Mouse (Mus musculus) intestine, embryonic 15.5 days (tissue): ENCODE results near the gene Ttll10. TPM values are rescaled to one million over a fixed set of nuclear protein-coding genes. Genes with fewer than 3 reads are reported as not detected.

ENCODE experiments used
- ATAC-seq: fragments of 200-750 bp; cut with Nextera tagmentation; 2 replicates; pipeline ENCODE4 v1.8.0; 2017; ENCODE audit warnings: moderate TSS enrichment, moderate library complexity
- H3K27ac ChIP-seq: fragments of 300-500 bp; sonication (generic); 2 replicates; pipeline ENCODE4 v1.5.1; 2015; ENCODE audit warnings: mild to moderate bottlenecking, inconsistent platforms
- H3K27me3 ChIP-seq: fragments of 300-500 bp; sonication (generic); replicated peaks from 2 replicates; pipeline ENCODE4 v1.6.1; 2015; ENCODE audit warnings: inconsistent platforms
- H3K36me3 ChIP-seq: fragments of 300-500 bp; sonication (generic); 2 replicates; pipeline ENCODE4 v1.6.1; 2015; ENCODE audit warnings: inconsistent platforms
- H3K4me1 ChIP-seq: fragments of 300-500 bp; sonication (generic); replicated peaks from 2 replicates; pipeline ENCODE4 v1.6.1; 2015; ENCODE audit warnings: inconsistent platforms
- H3K4me2 ChIP-seq: fragments of 300-500 bp; sonication (generic); replicated peaks from 2 replicates; pipeline ENCODE4 v1.6.1; 2015; ENCODE audit warnings: mild to moderate bottlenecking, inconsistent platforms
- H3K4me3 ChIP-seq: fragments of 300-500 bp; sonication (generic); replicated peaks from 2 replicates; pipeline ENCODE4 v1.5.1; 2015; ENCODE audit warnings: inconsistent platforms
- H3K9ac ChIP-seq: fragments of 300-500 bp; sonication (generic); 2 replicates; pipeline ENCODE4 v1.6.1; 2015; ENCODE audit warnings: inconsistent platforms
- H3K9me3 ChIP-seq: fragments of 300-500 bp; sonication (generic); 2 replicates; pipeline ENCODE4 v1.6.1; 2016; ENCODE audit warnings: inconsistent platforms
- WGBS: fragments of 180-500 bp; shearing (Covaris S2); methylation state at CpG from one replicate; pipeline ENCODE4 v1.1.7; 2015; 5-methylcytosine and 5-hydroxymethylcytosine counted together
- polyA plus RNA-seq: library from polyadenylated mRNA; unstranded; fragments of >200 nt; fragmentation: Nextera tagmentation; extraction: Ambion mirVana; gene quantifications from 2 replicates; pipeline ENCODE4 v1.2.1, GENCODE M21; 2015

Gene Ttll10
- polyA plus RNA-seq, 1 experiment from 2014 or later: 3.1 TPM

DNA sequence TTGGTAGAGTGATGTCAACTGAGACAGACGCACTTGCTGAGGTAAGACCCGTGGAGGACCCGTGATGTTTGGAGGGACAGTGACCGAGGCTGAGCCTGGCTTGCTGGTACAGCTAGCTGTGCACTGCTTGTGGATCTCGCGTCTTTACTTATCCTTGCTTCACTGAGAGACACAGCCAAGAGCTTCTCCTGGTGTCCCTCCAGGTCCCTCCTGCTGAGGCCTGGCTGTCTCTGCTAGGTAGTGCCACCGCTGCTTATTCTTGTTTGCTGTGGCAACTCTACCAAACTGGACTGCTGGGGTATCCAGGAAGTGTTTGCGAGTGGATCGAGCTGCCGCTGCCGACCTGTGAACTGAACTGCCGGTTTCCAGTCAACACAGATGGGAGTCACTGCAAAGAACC, 39.4 kb downstream of the Ttll10 start:
- Histone ChIP-seq H3K9me3 (no peaks in the 10 kb centered on the region), H3K4me1 (no peaks in the 10 kb centered on the region), H3K36me3 (no peaks in the 10 kb centered on the region), H3K4me2 (no peak overlapping the region), H3K9ac (no peak overlapping the region), H3K27ac (no peak overlapping the region), H3K4me3 (no peak overlapping the region), H3K27me3 (no peaks in the 10 kb centered on the region)
- no peak for ATAC-seq
- 88% methylated on average over 12 of the region's 12 CpGs for WGBS

DNA sequence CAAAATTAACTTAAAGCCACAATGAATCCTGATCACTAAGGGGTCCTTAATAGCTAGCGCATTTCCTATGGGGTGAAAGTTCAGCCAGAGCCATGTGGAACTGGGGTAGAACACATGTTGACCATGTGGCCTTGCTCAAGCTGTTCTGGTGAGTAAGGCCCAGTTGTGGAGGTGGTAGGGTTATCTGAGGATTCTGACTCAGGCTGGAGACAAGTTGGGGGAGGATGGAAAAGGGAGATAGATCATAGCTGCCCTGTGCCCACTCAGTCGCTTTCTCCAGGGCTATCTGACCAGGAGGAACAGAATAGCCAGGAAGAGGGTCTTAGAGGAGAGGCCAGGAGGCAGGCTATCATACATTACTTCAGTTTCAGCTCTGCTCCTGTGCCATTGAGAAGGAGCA, 44.8 kb downstream of the Ttll10 start:
- Histone ChIP-seq H3K27ac (no peak overlapping the region), H3K9me3 (no peaks in the 10 kb centered on the region), H3K4me2 (no peak overlapping the region), H3K4me3 (no peak overlapping the region), H3K27me3 (no peaks in the 10 kb centered on the region), H3K36me3 (peaks cover 24% of the 10 kb centered on the region), H3K9ac (no peak overlapping the region), H3K4me1 (no peaks in the 10 kb centered on the region)
- WGBS: 86% methylated on average over 2 of the region's 2 CpGs
- no peak for ATAC-seq

DNA sequence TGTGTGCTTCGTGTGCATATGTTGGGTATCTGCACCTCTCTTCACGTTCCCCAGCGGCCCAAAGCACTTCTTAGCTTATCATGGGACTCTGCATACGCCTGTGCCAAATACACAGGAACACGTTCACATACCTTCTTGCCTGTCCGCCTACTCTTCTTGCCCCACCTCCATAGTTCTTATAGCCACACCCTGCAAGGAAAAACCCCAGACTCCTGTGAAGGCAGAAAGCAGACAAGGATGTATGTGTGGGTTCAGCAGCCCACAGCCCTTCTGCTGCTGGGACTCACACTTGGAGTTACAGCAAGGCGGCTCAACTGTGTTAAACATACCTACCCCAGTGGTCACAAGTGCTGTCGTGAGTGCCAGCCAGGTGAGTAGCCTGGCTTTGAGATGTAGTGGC, 45.6 kb downstream of the Ttll10 start, which contains the start of gene Tnfrsf4:
Gene Tnfrsf4 (plus strand): TSS at position 207 of the 400 bp plus-strand sequence.
- no peaks in the 10 kb centered on the region for H3K4me1 ChIP-seq
- H3K27ac ChIP-seq: no peak within 1 kb of the TSS
- H3K27me3 ChIP-seq: no peaks in the 10 kb centered on the region
- WGBS: 78% methylated on average over 8 of the region's 8 CpGs
- H3K9me3 ChIP-seq: no peaks in the 10 kb centered on the region
- no peak within 1 kb of the TSS for H3K9ac ChIP-seq
- no peak within 1 kb of the TSS for H3K4me2 ChIP-seq
- no peak within 1 kb of the TSS for H3K4me3 ChIP-seq
- H3K36me3 ChIP-seq: peaks cover 32% of the 10 kb centered on the region
- peak; percentile 16; the same call in 1 of the 2 replicates for ATAC-seq

DNA sequence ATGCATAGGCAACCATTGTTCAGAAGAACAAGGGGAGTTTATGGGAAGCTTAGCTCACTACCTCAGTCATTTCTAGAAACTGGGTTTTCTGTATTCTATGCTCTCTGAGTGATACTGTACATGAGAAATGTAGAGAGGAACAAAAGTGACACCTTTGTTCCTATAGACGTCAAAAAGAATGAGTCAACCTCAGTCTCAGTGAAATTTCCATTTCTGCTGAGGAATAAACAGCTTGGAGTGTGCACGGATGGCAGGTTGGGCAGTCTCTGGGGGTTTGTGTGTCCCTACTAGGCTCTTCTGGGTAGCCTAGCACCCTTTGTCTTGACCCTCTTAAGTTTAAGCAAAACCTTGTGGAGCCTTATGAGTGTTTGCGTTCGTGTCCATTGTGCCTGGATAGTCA, 50.8 kb downstream of the Ttll10 start:
- Histone ChIP-seq H3K4me2 (no peak overlapping the region), H3K27ac (no peak overlapping the region), H3K36me3 (peaks cover 57% of the 10 kb centered on the region), H3K9me3 (no peaks in the 10 kb centered on the region), H3K9ac (no peak overlapping the region), H3K4me1 (no peaks in the 10 kb centered on the region), H3K27me3 (no peaks in the 10 kb centered on the region), H3K4me3 (no peak overlapping the region)
- no peak for ATAC-seq
- WGBS: 92% methylated on average over 4 of the region's 4 CpGs

DNA sequence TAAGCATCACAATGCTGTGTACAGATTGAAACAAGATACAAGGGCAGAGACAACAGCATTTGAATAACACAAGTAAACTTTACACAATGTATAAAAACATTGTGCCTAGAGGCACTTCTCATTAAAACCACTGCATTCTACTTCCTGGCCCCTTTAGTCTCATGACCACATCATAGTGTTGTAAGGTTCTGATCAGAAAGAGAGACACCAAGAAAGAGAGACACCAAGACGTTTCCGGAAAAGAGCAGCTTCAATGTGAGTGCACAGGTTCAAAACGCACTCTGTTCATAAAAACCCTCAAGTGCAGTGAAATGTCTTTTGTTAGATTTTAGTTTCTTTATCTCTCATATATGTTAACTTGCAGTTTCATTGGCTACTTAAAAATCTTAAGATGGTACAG, 55.1 kb downstream of the Ttll10 start:
- H3K4me2 ChIP-seq: no peak overlapping the region
- H3K36me3 ChIP-seq: peaks cover 64% of the 10 kb centered on the region
- H3K9me3 ChIP-seq: no peaks in the 10 kb centered on the region
- WGBS: 96% methylated on average over 3 of the region's 3 CpGs
- no peak overlapping the region for H3K9ac ChIP-seq
- H3K27ac ChIP-seq: no peak overlapping the region
- H3K4me1 ChIP-seq: no peaks in the 10 kb centered on the region
- no peak for ATAC-seq
- H3K27me3 ChIP-seq: no peaks in the 10 kb centered on the region
- H3K4me3 ChIP-seq: no peak overlapping the region

DNA sequence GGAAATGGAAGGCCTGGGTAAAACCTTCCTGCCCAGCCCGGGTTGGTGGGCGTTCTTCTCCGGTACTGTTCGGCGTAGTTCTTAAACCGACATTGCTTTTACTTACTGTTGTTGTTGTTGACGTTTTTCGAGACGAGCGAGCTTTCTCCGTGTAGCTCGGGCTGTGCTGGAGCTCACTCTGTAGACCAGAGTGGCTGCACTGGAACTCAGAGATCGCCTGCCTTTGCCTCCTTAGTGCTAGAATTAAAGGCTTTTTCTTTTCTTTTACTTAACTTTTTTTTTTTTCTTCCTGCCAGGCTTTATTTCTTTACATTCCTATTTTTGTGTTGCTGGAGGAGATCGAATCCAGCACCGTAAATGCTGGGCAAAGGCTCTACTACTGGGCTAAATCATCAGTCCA, 65.6 kb downstream of the Ttll10 start:
- peaks cover 14% of the 10 kb centered on the region for H3K36me3 ChIP-seq
- ATAC-seq: no peak
- peak overlapping the region; percentile 60 for H3K4me2 ChIP-seq
- peaks cover 20% of the 10 kb centered on the region for H3K4me1 ChIP-seq
- H3K9ac ChIP-seq: peak overlapping the region; percentile 89
- 4% methylated on average over 15 of the region's 15 CpGs for WGBS
- no peaks in the 10 kb centered on the region for H3K27me3 ChIP-seq
- H3K27ac ChIP-seq: peak overlapping the region; percentile 94
- H3K4me3 ChIP-seq: peak overlapping the region; percentile 94
- no peaks in the 10 kb centered on the region for H3K9me3 ChIP-seq

DNA sequence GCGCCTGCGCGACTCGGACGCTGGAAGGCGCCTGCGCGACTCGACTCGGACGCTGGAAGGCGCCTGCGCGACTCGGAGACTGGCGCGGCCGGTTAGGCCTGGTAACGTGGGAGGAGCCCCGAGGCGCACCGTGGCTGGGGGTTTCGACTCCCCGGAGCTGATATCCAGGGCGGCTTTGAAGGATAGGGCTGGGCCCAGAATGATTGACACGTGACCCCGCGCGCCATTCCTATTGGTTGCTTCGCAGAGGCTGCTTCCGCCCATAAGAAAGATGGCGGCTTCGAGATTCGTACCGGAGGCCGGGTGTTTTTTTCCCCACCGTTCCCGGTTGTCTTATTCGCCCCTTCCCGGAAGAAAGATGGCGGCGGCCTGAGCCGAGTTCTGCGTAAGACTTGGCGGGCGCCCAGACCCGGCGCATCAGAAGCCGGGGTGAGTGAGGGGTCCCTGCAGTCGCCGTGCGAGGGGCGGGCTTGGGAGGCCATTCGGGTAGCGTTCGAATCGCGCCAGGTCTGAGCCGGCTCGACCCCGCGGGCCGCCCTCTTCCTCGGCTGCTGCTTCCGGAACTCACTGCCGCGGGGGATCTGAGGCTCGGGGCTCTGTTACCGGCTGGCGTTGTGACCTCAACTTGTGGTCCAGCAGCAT, 66.2 kb downstream of the Ttll10 start:
- ATAC-seq: peak; percentile 88
- H3K4me1 ChIP-seq: peaks cover 20% of the 10 kb centered on the region
- H3K36me3 ChIP-seq: peaks cover 12% of the 10 kb centered on the region
- peak overlapping the region; percentile 94 for H3K27ac ChIP-seq
- under 1% methylated on average over 70 of the region's 70 CpGs for WGBS
- no peaks in the 10 kb centered on the region for H3K9me3 ChIP-seq
- peak overlapping the region; percentile 89 for H3K9ac ChIP-seq
- peak overlapping the region; percentile 94 for H3K4me3 ChIP-seq
- H3K4me2 ChIP-seq: peak overlapping the region; percentile 60
- no peaks in the 10 kb centered on the region for H3K27me3 ChIP-seq

DNA sequence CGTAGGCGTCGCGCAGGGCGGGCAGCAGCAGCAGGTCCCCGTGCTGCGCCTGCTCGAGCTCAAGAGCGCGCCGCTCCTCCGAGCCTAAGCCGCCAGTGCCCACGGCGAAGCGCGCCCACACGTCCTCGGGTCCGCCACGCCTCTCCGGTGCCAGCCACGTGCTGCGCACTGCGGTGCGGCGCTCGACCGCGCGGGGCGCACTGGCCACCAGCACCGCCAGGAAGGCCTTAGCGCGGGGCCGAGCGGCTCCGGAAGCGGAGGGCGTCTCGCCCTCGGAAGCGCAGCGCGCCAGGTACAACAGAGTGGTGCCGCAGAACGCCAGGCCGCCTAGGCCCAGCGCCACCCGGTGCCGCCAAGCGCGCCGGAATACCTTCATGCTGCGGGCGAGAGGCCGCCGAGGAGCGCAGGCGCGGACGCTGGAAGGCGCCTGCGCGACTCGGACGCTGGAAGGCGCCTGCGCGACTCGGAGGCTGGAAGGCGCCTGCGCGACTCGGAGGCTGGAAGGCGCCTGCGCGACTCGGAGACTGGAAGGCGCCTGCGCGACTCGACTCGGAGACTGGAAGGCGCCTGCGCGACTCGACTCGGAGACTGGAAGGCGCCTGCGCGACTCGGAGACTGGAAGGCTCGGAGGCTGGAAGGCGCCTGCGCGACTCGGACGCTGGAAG, 66.8 kb downstream of the Ttll10 start, which contains the start of the genes B3galt6 and Sdf4:
Gene B3galt6 (minus strand): TSS at position 409 of the 665 bp plus-strand sequence.
Gene Sdf4 (plus strand): TSS at position 632 of the 665 bp plus-strand sequence.
- Histone ChIP-seq H3K27me3 (no peaks in the 10 kb centered on the region), H3K4me1 (peaks cover 20% of the 10 kb centered on the region), H3K36me3 (peaks cover 6% of the 10 kb centered on the region), H3K4me2 (peak within 1 kb of the TSS; percentile 93), H3K9me3 (no peaks in the 10 kb centered on the region), H3K9ac (peak within 1 kb of the TSS; percentile 89), H3K27ac (peak within 1 kb of the TSS; percentile 97), H3K4me3 (peak within 1 kb of the TSS; percentile 94)
- under 1% methylated on average over 99 of the region's 99 CpGs for WGBS
- peak; percentile 89 for ATAC-seq

DNA sequence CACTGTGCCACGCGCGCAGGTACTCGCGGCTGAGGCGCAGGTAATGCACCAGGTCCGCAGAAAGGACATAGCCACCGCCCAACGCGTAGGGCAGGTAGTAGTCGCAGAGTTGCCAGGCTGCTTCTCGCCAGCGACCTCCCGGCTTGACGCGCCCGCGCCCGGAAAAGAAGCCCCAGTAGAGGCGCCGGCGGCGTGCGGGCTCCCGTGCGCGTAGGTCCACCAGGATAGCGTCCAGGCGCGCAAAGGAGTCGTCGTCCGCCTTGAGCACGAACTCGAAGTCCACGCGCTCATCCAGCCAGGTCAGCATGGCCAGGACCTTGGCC, 67.3 kb downstream of the Ttll10 start:
- Histone ChIP-seq H3K4me2 (peak overlapping the region; percentile 93), H3K9me3 (no peaks in the 10 kb centered on the region), H3K27ac (peak overlapping the region; percentile 97), H3K36me3 (peaks cover 4% of the 10 kb centered on the region; the same call in 1 of the 2 replicates), H3K4me3 (peak overlapping the region; percentile 94), H3K4me1 (peaks cover 20% of the 10 kb centered on the region), H3K9ac (peak overlapping the region; percentile 85), H3K27me3 (no peaks in the 10 kb centered on the region)
- no peak; the same call in 1 of the 2 replicates for ATAC-seq
- 23% methylated on average over 37 of the region's 37 CpGs for WGBS

DNA sequence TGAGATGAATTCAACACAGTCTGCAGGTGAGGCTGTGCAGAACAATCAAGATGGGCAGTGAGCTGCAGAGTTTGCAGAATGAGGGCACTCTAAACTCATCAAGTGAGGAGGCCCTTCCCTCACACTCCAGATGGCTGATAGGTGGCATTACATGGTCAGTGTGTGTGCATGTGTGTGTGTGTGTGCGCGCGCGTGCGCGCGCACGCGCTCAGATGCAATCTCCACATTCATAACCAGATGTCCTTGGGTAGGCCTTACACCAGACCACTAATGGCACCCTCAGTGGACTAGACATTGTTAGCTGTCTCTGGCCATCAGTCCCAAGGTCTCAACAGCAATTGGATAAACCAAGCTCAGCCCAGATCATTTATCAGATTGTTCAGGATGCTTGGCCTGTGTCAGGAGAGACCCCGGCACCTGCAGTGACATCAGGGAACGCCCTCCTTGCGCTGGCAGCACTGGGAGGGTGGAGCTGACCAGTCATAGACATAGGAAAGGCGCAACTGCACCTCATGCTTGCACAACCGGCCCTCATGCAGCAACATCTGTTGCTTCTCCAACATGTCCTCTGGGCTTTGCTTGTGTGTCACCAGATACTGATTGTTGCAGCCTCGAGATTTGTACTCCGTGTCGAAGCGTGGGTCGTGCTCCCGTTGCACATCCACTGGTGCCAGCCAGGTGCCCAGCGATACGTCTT, 67.9 kb downstream of the Ttll10 start:
- ATAC-seq: no peak
- H3K27me3 ChIP-seq: no peaks in the 10 kb centered on the region
- H3K36me3 ChIP-seq: no peaks in the 10 kb centered on the region
- peak overlapping the region; percentile 85 for H3K9ac ChIP-seq
- H3K4me2 ChIP-seq: peak overlapping the region; percentile 93
- peak overlapping the region; percentile 94 for H3K4me3 ChIP-seq
- H3K9me3 ChIP-seq: no peaks in the 10 kb centered on the region
- 81% methylated on average over 22 of the region's 22 CpGs for WGBS
- peaks cover 20% of the 10 kb centered on the region for H3K4me1 ChIP-seq
- H3K27ac ChIP-seq: peak overlapping the region; percentile 97; the same call in 1 of the 2 replicates
